Mouse (Mus musculus): ENCODE results near the gene Aldh2.

GRCm38 (mm10) chr5:121612036-121612435, 18.4 kb upstream of the Aldh2 start:
- TF ChIP-seq CTCF (IDR thresholded peaks at IDR 0.05; ENCODE audit: control insufficient read depth, insufficient read depth, insufficient read length) (no peak), CEBPB (IDR thresholded peaks at IDR 0.05; ENCODE audit: low read depth) (no peak), USF1 (IDR thresholded peaks at IDR 0.05; ENCODE audit: low read depth) (no peak), MYOD1 (IDR thresholded peaks at IDR 0.05; ENCODE audit: control insufficient read depth, insufficient read length, low read depth) (no peak), MYOG (IDR thresholded peaks at IDR 0.05; ENCODE audit: control insufficient read depth, extremely low read depth, insufficient read length) (no peak)

All from C2C12 (cell line).